Mouse (Mus musculus): ENCODE results near the gene Uty.
A peak's percentile ranks its signal among the peaks of the same experiment; 100 is the strongest.

The Uty gene

GRCm38 (mm10) chrY:1245426-1245863 is at the start of gene Uty:
Uty (minus strand) TSS chrY:1245759.
- DNase-seq: peak in 1 of 2 experiments; percentile 74

- no peak for DNase-seq
Measured at GRCm38 (mm10) chrY:1293708-1294107, 48.1 kb upstream of the Uty start.

GRCm38 (mm10) chrY:1286171-1286795 is 40.7 kb upstream of the Uty start, which contains the start of gene Ddx3y:
Ddx3y (minus strand) TSS chrY:1286629.
- DNase-seq: peak in 1 of 2 experiments; percentile 85

DNA sequence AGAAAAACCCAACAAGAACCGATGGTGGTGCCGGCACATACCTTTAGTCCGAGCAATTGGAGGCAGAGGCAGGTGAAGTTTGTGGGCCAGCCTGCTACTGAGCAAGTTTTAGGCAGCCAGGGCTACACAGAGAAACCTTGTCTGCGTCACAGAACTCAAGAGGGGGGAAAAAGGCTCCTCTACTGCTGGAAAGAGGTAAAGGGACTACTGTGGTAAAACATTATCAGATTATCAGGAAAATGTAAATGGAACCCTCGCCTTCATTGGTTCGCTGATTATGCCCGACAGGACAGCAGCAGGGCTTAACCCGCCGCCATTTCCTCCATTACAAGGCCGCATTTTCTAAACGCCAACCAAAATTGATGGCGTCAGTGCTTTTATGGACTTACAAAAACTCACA is 40.2 kb upstream of the Uty start:
- DNase-seq: peak in 1 of 2 experiments; percentile 48

GRCm38 (mm10) chrY:1246117-1246516 is 558 bp upstream of the Uty start:
- DNase-seq: no peak

DNA sequence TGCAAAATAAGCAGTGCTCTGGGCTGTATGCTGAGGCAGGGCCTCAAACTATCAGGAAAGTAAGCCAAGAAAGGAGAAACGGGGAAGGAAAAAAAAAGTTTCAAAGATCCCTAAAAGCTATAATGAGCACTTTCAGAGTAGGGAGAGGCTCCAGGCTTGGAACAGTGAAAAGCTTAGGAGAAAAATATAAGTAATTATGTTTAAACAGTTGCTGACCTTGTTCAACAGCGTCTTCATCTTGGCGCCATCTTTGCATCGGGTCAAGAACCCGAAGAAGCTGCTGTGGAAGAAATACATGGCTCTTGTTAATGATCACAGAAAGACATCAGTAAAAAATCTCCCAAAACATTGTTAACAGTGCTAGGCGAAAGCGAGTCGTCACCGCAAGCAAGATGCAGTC is 619 bp downstream of the Uty start:
- DNase-seq: no peak

DNA sequence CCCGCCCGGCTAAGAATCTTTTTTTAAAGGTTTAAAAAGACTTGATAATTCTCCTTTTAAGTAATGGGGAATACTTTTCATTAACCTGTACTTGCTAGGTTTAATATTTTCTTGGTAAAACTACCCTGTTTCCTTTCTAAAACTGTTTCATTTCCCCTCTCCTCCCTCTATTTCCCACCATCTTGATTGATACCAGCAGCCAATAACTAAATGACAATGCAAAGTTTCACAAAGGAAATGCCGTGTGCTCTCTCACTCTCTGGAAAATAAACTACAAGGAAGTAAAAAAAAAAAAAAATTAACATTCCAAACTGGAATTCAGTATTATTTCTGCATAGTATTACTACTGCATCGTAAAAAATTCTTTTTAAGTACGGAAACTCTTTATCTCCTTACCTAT is 1.1 kb downstream of the Uty start:
- no peak for DNase-seq

DNA sequence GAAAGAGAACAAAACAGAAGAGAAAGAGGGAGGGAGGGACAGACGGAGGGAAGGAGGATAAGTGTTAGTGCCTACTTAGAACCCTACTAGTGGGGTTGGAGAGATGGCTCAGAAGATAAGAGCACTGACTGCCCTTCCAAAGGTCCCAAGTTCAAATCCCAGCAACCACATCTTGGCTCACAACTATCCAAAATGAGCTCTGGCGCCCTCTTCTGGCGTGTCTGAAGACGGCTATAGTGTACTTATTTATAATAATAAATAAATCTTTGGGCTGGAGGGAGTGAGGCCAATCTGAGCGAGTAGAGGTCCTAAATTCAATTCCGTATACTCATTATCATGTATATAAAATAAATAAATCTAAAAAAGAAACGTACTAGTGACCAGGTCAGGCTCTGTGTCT is 25.6 kb downstream of the Uty start:
- peak in 1 of 2 experiments; percentile 61 for DNase-seq

- DNase-seq: no peak
Measured at GRCm38 (mm10) chrY:1178476-1178875, 67.1 kb downstream of the Uty start.

DNA sequence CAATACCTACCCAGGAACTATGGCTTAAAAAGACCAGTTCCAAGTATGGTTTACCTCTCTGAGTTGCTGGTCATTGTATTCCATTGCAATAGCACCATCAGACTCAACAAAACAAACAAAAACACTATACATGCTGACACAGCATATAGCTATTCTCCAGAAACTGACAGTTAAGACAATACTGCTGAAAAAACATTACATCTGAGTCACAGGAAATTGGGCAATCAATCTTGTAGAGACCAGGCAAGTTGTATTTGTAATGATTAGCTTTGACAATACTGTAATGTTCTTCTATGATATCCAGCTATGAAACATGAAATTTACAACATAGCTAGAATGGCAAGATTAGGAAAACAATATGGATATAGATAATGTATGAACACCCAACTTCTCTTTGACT is 82.5 kb downstream of the Uty start:
- DNase-seq: no peak

DNA sequence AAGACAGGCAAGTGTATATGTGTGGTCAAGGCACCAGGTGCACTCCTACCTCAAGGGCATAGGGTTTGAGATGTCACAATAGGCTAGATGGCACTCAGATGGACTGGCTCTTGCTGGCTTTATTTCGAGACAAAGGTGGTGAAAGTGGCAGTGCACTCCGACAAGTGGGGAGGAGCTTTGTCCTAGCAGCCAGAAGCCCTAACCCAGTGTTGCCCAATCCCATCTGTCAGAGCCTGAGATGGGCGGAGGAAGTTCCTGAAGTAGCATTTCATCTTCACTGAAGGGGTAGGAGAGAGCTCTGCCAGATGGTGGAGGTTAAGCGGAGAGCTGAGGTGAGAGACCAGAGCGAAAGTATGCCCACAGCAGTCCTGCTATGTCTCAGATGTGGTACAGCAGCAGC is 129.4 kb downstream of the Uty start:
- DNase-seq: no peak

DNA sequence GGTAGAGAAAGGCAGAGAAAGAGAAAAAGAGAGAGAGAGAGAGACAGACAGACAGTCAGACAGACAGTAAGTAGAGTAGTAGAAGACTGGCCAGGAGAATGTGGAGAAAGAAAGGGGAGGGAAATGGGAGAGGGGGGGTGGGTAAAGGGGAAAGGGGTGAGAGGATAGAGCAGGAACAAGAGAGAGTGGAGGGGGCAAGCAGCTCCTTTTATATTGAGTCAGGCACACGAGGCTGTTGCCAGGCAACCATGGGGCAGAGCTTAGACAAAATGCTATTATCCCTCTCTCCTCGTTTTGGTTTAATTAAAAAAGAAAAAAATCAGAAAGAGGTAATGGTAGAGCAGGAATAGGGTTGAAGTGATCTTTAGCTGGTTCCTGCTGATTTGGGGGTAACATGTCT is 131.5 kb downstream of the Uty start:
- DNase-seq: no peak

Measured in B cell, adult 2 months (primary cell).